Mouse (Mus musculus) G1E (cell line): ENCODE data around the gene Gps1.

ENCODE experiments used
- CTCF ChIP-seq: IDR thresholded peaks from 2 replicates; pipeline ENCODE4 v1.5.1; 2012; ENCODE audit warnings: low read depth, low read length, inconsistent platforms, mixed read lengths
- GATA1 ChIP-seq: IDR thresholded peaks from 2 replicates; pipeline ENCODE4 v1.6.1; 2012; ENCODE audit warnings: borderline replicate concordance, low read length, inconsistent platforms, mixed read lengths
- POLR2AphosphoS5 ChIP-seq: IDR thresholded peaks from 2 replicates; pipeline ENCODE4 v1.6.1; 2012; ENCODE audit warnings: low read depth, low read length, inconsistent platforms; ENCODE audit not compliant: insufficient replicate concordance
- TAL1 ChIP-seq: conservative IDR thresholded peaks from 2 replicates; pipeline ENCODE4 v1.6.1; 2012; ENCODE audit warnings: low read depth, low read length, inconsistent platforms, mixed read lengths

- TF ChIP-seq CTCF (no peak), GATA1 (no peak), POLR2AphosphoS5 (no peak), TAL1 (no peak)
Measured at GRCm38 (mm10) chr11:120783426-120784063, 527 bp upstream of the Gps1 start.
